Mouse (Mus musculus): Measurements from ENCODE around the gene Plpp4. TPM values are rescaled to one million over a fixed set of nuclear protein-coding genes. Genes with fewer than 3 reads are reported as not detected.

Plpp4 gene
- total RNA-seq, 2 experiments from 2014 or later = 0.43 TPM; not detected in 1

DNA sequence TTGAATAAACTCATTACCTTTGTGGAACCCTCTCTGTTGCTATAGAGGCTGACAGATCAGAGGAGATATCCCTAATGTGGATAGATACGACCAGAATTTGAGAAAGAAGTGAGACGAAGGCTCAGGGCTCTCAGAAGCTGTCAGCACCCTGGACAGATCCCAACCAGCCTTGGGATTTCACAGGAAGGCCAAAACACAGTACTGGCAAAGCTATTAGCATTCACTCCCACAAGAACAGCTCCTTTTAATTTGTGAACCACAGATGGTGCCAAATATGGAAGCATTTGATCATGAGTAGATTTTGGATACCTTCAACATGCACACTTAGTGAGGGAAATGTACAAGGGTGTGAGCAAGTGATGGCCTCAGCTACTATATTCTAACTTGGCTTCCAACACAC lies 168.7 kb downstream of the Plpp4 start:
- intact Hi-C loops (cut with DNase I; ENCODE audit: low total_unique reads) = no loop called here
- no peak for DNase-seq

DNA sequence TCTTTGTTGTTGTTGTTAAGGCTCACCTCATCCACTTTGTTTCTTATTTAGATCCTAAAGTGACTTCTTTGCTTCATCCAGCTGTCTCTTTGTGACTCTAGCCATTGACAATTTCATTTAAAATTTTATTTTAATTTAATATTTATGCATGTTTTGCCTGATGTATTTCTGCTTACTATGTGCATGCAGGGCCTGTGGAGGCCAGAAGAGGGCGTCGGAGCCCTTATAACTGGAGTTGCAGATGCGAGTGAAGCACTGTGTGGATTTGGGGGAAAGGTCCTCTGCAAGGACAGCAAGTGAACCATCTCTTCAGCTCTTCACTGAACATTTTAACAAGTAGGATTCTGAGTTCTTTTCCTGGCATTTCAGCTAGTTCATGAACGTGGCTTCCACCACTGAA lies 172.0 kb downstream of the Plpp4 start:
- intact Hi-C loops (cut with DNase I; ENCODE audit: low total_unique reads) = no loop called here
- DNase-seq = no peak

- intact Hi-C loops (cut with DNase I; ENCODE audit: low total_unique reads) = no loop called here
- no peak for DNase-seq
Measured at GRCm38 (mm10) chr7:129429903-129430302, 173.1 kb downstream of the Plpp4 start.

Measured in gastrocnemius, postnatal 14 days (tissue).